Mouse (Mus musculus): ENCODE data around the gene Vps53. TPM values are rescaled to one million over a fixed set of nuclear protein-coding genes. Genes with fewer than 3 reads are reported as not detected.
A peak's percentile ranks its signal among the peaks of the same experiment; 100 is the strongest.
"Not testable (repeated sequence)": the region's sequence is repeated elsewhere in the genome, so short reads cannot be mapped to it uniquely, and the experiment has no call there.

Gene Vps53
- 10 to 100 TPM; 42.2 to 49.3 TPM for total RNA-seq (2021)
- long read RNA-seq, experiment 1, transcript Vps53-204 (2 exons, 650 nt): minor isoform, 5 of 30 reads
- long read RNA-seq, experiment 1, transcript Vps53-201 (22 exons, 2,833 nt): major isoform, 18 of 30 reads
- long read RNA-seq, experiment 1, partial matches to known transcripts: 5 of 30 reads
- long read RNA-seq, experiment 1, other reads (novel, unspliced or antisense): 1 of 30 reads
- long read RNA-seq, experiment 2, transcript Vps53-201 (22 exons, 2,833 nt): major isoform, 29 of 43 reads
- long read RNA-seq, experiment 2, partial matches to known transcripts: 5 of 43 reads
- long read RNA-seq, experiment 2, other reads (novel, unspliced or antisense): 5 of 43 reads

DNA sequence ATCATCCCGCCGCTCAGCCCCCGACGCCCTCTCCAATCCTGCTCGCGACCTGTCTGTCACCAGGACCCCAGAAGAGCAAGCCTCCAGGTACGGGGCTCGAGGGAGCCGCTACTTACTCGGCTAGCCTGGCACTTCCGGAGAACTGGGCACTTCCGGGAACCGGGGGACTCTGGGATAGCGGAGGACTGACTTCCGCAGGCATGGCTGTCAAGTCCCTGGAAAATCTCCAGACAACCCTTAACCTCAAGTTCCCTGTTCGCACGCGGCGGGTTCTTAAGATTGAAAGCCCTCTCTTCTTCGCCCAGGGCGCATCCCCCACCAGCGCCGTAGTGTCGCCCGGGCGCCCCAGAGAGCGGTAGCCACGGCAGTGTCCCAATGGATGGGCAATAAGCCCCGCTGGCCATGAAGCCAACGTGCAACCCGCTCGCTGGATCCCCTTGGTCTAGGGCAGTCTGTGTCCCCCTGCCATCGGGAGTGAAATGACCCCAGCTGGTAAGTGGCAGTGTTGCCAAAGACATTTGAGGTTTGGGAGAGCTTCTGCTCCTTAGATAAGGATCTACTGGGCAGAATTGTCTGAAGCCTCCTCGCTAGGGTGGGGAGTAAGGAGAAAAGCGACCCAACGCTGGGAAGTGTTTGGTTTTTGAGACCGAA lies at the start of gene Vps53, which contains the start of gene Fam57a:
Gene Vps53 (minus strand): TSS at position 153 of the 651 bp plus-strand sequence.
Gene Fam57a (plus strand): TSS at position 177 of the 651 bp plus-strand sequence.
- DNase-seq (ENCODE audit: low spot score in 2 of 2): peak; percentile 82 to 83

DNA sequence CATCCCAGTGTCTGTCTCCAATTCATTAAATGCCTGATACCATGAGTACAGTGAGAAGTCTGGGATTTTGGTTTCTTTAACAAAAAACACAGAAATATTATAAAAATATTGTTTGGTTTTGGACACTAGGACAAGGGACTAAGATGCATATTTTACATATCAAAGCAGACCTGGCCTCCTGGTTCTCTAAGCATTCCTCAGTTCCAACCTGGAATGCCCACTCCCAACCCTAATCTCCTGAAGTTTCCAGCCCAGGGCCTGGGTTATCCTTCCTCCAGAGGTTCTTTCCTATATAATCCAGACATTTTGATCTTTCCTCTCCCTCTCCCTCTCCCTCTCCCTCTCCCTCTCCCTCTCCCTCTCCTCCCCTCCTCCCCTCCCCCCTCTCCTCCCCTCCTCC lies 45.6 kb upstream of the Vps53 start:
- no peak for DNase-seq (ENCODE audit: low spot score in 2 of 2)

DNA sequence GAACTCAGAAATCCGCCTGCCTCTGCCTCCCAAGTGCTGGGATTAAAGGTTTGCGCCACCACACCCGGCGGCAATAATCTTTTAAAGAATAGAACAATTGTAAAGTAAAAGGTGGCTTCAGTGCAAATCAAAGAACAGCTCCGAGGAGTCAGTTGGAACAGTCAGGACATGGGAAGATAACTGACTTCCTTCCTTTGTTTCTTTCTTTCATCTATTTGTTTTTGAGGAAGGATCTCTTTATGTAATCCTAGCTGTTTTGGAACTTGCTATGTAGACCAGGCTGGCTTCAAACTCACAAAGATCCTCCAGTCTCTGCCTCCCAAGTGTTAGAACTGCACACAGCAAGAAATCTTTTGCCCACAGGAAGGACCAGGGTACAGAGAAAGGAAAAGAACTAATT lies 45.2 kb upstream of the Vps53 start:
- DNase-seq (ENCODE audit: low spot score in 2 of 2): no peak

DNA sequence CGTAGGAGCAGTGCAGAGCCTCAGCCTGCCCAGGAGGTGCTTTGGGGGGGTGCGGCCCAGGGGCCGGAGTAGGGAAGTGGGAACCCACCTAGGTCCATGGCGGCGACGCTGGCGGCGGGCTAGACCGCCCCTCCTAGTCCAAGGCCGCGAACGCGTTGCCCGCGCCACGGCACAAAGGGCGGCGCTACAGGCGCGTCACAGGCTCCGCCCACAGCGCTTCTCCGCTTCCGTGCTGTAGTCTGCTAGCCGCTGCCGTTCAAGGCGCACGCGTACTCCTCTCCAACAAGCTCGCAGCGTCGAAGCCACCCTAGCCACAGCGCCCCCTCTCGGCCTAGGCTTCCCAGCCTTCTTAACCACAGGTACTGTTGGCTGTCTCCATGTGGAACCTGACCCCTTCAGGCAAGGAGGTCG lies 37.9 kb upstream of the Vps53 start, which contains the start of the genes Dbil5 and Gemin4:
Gene Dbil5 (plus strand): TSS at position 219 of the 411 bp plus-strand sequence.
Gene Gemin4 (minus strand): TSS at position 275 of the 411 bp plus-strand sequence.
- DNase-seq (ENCODE audit: low spot score in 2 of 2): peak; percentile 91 to 93

DNA sequence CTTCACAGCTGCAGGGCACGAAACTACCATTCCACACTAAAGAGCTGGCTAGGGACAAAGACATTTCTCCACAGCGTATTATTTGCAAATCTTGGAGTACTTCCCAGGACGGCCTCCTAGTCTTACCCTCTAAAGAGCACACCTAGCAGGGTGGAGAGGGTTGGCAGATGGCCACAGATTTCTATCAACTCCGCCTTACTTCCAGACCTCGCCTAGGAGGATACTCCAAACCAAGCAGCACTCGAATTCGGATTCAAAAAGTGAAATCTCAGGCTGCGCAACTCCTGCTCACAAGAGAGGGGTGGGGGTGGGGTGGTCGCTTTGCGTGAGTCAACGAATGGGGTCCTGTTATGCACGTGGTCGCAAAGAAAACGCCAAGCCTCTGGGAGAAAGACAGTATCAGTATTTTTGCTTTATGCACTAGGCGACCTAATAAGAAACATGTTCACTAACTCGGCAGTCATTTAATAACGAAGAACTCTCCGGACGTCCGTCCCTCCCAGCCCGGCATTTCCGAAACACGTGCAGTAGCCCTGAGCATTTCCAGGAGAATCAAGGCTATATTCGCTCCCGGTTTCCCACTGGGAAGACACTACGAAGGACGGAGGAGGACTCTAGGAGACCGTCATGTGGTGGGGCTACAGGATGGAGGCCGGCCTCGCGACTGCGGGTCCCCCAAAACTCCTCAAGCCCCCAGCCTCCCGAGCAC lies 37.4 kb upstream of the Vps53 start:
- no peak for DNase-seq (ENCODE audit: low spot score in 2 of 2)

DNA sequence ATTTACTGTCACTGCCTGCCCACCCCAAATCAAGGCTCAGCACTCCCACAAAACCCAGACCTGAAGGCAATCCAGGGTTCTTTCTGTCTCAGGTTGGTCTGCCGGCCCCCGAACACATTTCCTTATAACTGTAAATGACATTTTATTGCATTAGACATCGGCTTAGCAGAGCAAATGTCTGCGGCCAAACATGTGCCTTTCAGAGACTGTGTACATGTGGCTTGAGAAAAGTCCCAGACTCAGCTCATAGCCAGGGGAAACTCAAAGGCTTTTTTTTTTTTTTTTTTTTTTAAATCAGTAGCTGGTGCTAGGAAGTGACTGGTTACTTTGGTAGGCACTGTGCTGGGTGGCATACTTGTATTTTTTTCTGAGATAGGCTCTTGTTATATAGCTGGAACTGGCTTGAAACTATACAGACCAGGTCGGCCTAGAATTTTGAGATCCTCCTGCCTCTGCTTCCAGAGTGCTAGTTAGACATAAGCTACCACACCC lies 36.6 kb upstream of the Vps53 start:
- no peak for DNase-seq (ENCODE audit: low spot score in 2 of 2)

DNA sequence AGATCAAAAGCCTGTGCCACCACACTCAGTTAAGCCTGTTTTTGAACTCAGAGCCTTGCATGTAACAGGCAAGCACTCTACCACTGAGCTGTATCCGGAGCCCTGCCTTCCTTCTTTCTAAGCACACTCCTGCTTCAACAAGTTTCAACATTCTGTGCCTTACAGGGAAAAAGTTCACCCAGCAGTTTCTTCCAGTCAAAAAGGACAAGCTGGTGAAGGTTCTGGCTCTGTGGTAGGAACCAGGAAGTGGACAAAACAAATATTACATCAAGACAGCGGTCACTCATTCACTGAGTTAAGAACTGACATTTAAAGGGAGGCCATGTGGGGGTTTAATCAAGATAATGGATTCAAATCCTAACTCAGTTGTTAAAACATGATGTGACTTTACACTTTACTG lies 35.6 kb upstream of the Vps53 start:
- DNase-seq (ENCODE audit: low spot score in 2 of 2): no peak

DNA sequence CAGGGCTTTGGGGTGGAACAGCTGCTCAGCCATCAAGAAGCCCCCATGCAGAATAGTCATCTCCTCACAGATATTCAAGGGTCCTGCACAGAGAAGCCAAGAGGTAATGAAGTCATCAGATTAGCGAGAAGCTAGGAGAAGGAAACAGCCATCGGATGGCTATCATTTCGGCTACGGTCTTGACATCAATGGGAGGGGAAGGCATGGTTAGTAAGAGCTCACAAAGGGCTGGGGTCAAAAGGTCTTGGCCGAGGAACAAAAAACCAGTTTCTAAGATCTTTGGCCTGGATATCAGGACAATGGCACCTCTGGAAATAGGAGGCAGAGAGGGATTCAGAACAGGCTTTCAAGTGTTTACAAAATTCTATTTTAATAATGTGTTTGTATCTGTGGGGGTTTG lies 34.4 kb upstream of the Vps53 start:
- DNase-seq (ENCODE audit: low spot score in 2 of 2): no peak

DNA sequence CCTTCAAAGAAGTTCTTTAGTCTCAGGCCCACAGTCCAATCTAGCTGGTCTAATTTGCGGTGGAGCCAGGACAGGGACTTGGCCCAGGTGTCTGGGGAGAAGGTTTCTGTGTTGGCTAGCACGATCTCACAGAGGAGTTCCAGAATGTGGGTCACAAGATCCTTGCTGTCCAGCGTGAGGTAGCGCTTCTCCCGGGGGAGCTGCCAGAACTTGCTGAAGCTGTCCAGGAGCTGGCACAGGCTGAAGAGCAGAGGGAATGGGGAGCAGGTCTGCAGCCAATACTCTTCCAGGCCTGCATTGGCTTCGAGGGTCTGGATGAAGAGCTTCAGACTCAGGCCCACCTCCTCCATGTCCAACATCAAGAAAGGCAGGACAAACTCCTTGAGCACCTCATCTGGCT lies 32.1 kb upstream of the Vps53 start:
- not testable (repeated sequence) for DNase-seq (ENCODE audit: low spot score in 2 of 2)

DNA sequence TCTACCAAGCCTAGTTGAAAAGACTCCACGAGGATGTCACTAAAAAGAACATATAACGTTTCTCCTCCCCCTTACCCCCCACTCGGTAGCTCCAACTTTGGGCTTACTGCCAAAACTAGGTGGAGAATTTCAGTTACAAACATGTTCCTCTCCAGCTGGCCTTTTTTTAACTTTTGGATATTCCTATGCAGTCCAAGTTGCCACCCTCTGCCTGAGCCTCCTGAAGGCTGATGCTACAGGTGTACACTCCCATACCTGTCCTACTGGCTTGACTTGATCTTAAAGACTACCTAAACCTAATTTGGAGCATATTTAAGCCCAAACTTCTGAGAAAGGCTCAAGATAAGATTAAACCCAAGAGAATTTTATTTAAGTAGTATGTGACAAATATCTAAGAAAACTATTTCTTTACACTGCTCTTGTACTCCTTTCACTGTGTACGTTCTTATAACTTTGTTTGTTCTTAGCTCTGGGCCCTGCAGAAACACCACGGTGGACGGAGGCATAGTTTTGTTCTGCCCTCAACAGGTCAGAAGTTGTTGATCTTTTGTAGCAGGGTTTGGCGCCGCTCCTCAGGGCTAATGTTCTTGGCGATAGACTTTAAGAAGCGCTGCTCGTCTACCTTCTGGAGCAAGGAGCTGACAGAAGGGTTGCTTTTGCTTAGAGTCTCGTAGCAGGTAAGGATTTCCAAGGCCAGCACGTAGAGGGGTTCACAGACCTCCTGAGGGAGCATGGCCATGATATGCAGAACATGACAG lies 31.0 kb upstream of the Vps53 start:
- DNase-seq (ENCODE audit: low spot score in 2 of 2): no peak

DNA sequence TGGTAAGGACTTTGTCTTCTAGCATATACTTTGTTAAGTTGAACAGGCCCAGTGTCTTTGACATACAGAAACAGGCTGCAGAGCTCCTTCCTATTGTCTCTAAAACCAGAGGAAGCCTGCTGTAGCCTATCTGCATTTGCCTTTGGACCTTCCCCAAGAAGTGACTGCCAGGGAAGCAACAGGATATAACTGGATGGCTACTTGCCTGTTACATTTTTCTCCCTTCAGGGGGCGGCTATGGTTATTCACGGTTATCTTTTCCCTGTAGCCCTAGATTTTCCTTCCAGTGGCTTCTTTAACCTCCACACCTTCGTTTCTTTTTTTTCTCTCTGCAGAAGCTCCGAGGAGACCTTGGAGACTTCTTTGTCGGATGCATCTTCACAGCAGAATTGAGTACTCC lies 27.3 kb upstream of the Vps53 start:
- DNase-seq (ENCODE audit: low spot score in 2 of 2): no peak

DNA sequence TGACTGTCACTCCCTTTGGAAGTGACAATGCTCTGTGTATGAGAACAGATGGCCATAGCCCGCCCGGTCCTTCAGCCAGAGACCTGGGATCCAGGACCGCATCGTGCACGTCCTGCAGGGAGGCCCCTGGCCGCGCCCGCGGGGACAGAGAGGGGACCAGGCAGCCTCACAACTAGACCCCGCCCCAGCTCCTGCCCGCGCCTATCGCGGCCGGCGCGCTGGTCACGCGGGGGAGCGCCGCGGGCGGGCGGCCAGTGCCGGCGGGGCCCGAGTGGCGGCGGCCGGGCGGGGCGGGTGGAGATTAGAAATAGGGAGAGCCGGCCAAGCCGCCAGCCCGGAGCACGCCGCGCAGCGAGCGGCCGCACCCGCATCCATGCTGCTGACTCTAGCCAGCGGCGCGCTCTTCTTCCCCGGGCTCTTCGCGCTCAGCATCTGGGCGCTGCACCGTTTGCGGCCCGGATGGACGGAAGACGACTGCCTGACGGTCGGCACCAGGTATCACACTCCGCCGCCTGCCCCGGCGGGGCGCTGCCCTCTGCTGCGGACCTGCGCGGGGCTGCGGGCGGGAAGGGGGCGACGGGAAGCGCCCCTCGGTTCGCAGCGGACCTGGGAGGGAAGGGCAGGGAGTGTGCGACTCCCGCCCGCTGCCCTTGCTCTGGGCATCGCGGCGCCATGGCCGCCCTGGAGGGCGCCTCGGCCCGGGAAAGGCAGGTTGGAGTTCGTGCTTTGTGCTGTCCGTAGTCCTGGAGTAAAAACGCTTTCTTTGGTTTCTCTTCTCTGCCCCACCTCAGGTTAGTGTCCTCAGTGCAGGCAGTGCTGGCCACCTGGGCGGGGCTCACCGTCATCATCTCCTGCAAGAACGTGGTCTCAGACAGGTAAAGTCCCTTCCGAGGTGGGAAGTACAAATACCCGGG lies 22.6 kb upstream of the Vps53 start:
- peak; percentile 58 to 75 for DNase-seq (ENCODE audit: low spot score in 2 of 2)

DNA sequence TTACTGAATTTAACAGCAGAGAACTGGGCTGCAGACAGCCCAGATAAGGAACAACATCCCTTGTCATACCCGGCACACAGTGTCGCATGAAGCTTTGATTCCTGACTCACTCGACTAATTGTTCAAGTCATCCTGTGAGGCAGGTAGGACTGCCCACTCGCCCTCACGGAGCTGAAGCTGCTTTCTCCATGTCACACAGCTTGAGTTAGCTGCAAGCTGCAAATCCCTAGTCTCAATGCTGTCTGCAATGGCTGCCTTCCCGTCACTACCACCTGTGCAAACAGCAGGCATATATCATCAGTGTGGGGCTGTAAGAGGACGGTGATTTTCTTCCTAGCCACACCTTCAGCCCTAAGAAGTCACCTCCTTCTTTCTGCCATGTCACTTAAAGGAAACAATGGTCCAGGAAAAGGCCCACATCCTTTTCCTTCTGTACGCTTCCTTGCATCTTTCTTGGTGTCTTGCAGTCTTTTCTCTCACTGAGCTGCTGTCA lies 17.6 kb upstream of the Vps53 start:
- DNase-seq (ENCODE audit: low spot score in 2 of 2): no peak

DNA sequence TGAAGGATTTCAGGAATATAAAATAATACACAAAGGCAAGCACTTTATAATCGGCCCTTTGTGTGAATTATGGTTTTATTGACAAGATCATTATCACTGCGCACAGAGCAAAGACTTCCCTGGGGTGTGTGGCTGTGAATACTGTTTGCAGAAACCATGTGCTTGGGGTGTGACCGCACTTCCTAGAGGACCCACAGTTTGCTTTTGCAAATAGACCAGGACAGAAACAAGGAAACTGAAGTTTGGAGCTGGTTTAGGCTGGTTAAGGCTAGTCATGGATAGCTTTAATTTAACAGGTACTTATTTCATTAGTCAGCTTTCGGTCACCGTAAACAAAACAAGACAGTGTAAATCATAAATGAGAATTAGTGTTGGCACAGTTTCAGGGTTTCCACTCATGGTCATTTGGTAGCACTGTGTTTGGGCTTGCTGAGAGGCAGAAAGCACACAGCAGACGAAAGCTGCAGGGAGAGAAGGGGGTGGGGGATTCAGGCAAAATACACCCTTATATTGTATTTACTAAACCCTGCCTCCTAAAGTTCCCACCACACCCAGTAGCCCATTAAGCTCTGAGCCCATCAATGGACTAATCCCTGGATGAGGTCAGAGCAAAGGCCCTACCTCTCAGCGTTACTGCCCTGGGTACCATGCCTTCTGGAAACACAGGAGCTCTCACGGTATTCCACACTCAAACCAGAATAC lies 17.0 kb upstream of the Vps53 start:
- DNase-seq (ENCODE audit: low spot score in 2 of 2): no peak

DNA sequence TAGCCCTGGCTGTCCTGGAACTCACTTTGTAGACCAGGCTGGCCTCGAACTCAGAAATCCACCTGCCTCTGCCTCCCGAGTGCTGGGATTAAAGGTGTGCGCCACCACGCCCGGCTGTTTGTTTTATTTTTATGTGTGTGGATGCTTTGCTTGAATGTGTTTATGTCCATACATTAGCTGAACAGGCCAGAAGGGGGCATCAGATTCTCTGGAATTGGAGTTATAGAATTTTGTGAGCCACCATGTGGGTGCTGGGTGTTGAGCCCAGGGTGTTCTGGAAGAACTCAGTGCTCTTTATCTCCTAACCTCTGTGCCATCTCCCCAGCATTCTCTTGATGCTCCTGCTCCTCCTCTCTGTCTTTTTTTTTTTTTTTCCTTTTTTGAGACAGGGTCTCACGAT lies 7.5 kb upstream of the Vps53 start:
- no peak for DNase-seq (ENCODE audit: low spot score in 2 of 2)

DNA sequence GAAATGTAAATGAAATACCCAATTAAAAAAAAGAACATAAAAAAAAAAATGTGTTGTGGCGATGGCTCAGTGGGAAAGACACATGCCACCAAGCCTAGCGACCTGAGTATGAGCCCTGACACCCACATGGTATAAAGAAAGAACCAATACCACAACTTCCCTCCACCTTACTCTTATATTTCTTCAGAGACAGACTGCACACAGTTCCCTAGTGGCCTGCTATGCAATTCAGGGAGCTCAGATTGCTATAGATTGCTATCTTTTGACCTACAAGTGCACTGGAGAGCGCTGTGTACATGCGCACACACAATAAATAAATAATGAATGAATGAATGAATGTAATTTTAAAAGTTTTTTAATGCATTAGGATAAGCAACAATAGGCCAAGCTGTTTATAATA lies 4.3 kb upstream of the Vps53 start:
- DNase-seq (ENCODE audit: low spot score in 2 of 2): no peak

DNA sequence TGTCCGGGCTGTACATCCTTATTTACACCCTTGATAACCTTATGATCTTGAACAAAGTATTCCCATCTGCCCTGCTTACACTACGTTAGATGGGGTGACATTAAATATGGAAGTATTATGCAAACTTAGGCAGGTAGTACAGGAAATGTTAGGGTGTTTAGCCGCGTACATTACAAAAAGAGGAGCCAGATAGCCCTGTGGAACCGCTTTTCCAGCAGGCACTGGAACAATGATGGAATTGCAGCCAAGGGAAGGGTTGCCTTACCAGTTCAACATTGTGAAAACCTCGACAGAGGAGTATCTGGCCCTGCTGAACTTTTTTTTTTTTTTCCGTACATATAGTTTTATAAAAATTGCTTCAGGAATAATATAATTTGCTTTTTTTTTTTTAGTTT lies 696 bp upstream of the Vps53 start:
- no peak for DNase-seq (ENCODE audit: low spot score in 2 of 2)

DNA sequence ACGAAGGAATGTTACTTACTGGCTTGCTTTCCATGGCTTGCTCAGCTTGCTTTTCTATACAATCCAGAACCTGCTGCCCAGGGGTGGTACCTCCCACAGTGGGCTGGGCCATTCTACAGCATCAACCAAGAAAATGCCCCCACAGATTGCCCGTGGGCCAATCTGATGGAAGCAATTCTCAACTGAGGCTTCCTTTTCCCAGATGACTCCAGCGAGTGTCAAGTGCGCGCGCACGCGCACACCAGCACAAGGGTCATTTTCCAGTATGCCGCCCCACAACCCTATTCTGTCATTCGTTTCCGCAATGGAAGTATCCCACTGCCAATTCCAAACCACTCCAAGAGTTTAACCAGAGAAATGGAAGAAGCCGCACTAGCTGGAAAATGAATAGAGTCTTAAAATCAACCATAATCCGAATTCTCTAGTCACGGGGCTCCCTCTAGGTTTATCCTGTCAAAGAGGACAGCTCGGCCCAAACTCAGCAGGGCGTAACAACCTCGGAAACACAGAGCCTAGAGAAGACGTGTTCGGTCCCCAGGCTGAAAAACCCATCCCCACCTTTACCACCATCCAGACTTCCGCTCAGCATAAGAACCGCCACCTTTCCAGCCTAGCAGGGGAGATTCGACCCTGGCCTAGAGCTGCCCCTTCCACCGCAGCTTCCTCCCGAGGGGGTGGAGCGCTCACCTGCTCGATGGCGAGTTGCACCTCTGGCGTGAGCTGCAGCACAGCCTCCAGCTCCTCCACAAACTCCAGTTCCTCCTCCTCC lies 537 bp downstream of the Vps53 start:
- peak in 1 of 2 experiments; percentile 14 for DNase-seq (ENCODE audit: low spot score in 2 of 2)
